Mouse (Mus musculus) limb, embryonic 15.5 days (tissue): ENCODE measurements at regions not wholly inside any gene's neighbourhood (a gene's known extent, or its start where the extent isn't known, plus 50 kb on each side); places are given as distances from the start of the nearest gene placed in this dataset.
A peak's percentile ranks its signal among the peaks of the same experiment; 100 is the strongest.
"Not testable (repeated sequence)": the region's sequence is repeated elsewhere in the genome, so short reads cannot be mapped to it uniquely, and the experiment has no call there.

Experiments used
- ATAC-seq: fragments of 200-750 bp; cut with Nextera tagmentation; 2 replicates; pipeline ENCODE4 v1.8.0; 2017; ENCODE audit warnings: low read depth, moderate TSS enrichment; ENCODE audit not compliant: insufficient number of reproducible peaks, low FRiP score, low TSS enrichment
- H3K27ac ChIP-seq: fragments of 300-500 bp; sonication (generic); 2 replicates; pipeline ENCODE4 v1.5.1; 2015; ENCODE audit warnings: moderate library complexity, mild to moderate bottlenecking, inconsistent platforms
- H3K27me3 ChIP-seq: fragments of 300-500 bp; sonication (generic); 2 replicates; pipeline ENCODE4 v1.6.1; 2015; ENCODE audit warnings: inconsistent platforms
- H3K36me3 ChIP-seq: fragments of 300-500 bp; sonication (generic); 2 replicates; pipeline ENCODE4 v1.6.1; 2015; ENCODE audit warnings: inconsistent platforms
- H3K4me1 ChIP-seq: fragments of 300-500 bp; sonication (generic); 2 replicates; pipeline ENCODE4 v1.6.1; 2015; ENCODE audit warnings: inconsistent platforms
- H3K4me2 ChIP-seq: fragments of 300-500 bp; sonication (generic); 2 replicates; pipeline ENCODE4 v1.6.1; 2015; ENCODE audit warnings: mild to moderate bottlenecking, inconsistent platforms
- H3K4me3 ChIP-seq: fragments of 300-500 bp; sonication (generic); 2 replicates; pipeline ENCODE4 v1.5.1; 2015; ENCODE audit warnings: mild to moderate bottlenecking, inconsistent platforms
- H3K9ac ChIP-seq: fragments of 300-500 bp; sonication (generic); 2 replicates; pipeline ENCODE4 v1.6.1; 2015; ENCODE audit warnings: inconsistent platforms
- H3K9me3 ChIP-seq: fragments of 300-500 bp; sonication (generic); 2 replicates; pipeline ENCODE4 v1.6.1; 2016; ENCODE audit warnings: inconsistent platforms
- WGBS: fragments of 180-500 bp; shearing (Covaris S2); methylation state at CpG from one replicate; pipeline ENCODE4 v1.1.7; 2015; 5-methylcytosine and 5-hydroxymethylcytosine counted together

DNA sequence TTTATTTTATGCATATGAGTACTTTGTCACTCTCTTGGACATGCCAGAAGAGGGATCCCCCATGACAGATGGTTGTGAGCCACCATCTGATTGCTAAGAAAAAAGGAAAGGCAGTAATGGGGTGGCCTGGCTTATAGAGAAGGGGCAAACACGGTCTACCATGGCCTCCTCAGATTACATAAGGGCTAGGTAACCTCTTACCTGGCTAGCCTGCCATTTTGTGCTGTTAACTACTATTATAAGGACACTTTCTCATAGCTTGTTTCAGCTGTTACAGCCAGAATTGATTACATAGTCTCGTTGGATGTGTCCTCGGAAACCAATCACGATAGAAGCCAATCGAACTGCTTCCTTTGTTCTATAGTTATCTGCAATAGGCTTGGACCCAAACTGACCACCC, 60.9 kb upstream of the Gm14496 start:
- H3K27me3 ChIP-seq = no peaks in the 10 kb centered on the region
- no peak overlapping the region for H3K4me3 ChIP-seq
- no peak overlapping the region for H3K4me2 ChIP-seq
- H3K4me1 ChIP-seq = no peaks in the 10 kb centered on the region
- 76% methylated on average over 5 of the region's 5 CpGs for WGBS
- no peaks in the 10 kb centered on the region for H3K36me3 ChIP-seq
- H3K9me3 ChIP-seq = no peaks in the 10 kb centered on the region
- H3K9ac ChIP-seq = no peak overlapping the region
- H3K27ac ChIP-seq = no peak overlapping the region
- no peak; the same call in 1 of the 2 replicates for ATAC-seq

DNA sequence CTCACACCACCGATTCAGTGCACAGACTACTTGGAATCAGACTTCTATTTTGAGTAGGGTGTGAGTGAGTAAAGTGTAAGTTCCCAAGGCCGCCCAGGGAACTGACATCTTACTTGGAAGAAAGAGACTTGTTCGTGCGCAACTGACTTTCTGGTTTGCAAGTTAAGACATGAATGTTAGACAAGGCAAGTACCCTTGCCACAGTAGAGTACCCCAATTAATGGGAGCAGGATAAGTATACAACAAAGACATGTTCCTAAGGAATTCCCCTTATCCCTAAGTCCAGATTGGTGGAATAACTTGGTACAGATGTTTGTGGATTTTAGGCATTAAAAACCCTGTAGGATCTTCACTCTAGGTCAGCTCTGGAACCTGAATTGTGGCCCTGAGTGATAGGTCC, 60.4 kb upstream of the Gm14496 start:
- H3K9ac ChIP-seq, H3K9me3 ChIP-seq, H3K4me2 ChIP-seq, H3K36me3 ChIP-seq, H3K27ac ChIP-seq, ATAC-seq, H3K4me3 ChIP-seq, H3K27me3 ChIP-seq, H3K4me1 ChIP-seq: not testable (repeated sequence)
- WGBS = 85% methylated on average over 4 of the region's 4 CpGs

- not testable (repeated sequence) for H3K4me2 ChIP-seq, H3K9ac ChIP-seq, H3K27me3 ChIP-seq, H3K36me3 ChIP-seq, H3K4me3 ChIP-seq, H3K9me3 ChIP-seq, H3K4me1 ChIP-seq, H3K27ac ChIP-seq
- peak; percentile 72 for ATAC-seq
- WGBS = 70% methylated on average over 3 of the region's 3 CpGs
Measured at GRCm38 (mm10) chr2:181931077-181931815, 59.7 kb upstream of the Gm14496 start.

- Histone ChIP-seq H3K4me1 (no peaks in the 10 kb centered on the region), H3K9me3 (no peaks in the 10 kb centered on the region), H3K27me3 (no peaks in the 10 kb centered on the region), H3K9ac (no peak overlapping the region), H3K4me3 (no peak overlapping the region), H3K4me2 (no peak overlapping the region), H3K36me3 (no peaks in the 10 kb centered on the region), H3K27ac (no peak overlapping the region)
- no peak for ATAC-seq
- WGBS = 80% methylated on average over 2 of the region's 2 CpGs
Measured at GRCm38 (mm10) chr2:181931918-181932605, 58.9 kb upstream of the Gm14496 start.
